Mouse (Mus musculus): ENCODE results near the gene Mrtfa.
A peak's percentile ranks its signal among the peaks of the same experiment; 100 is the strongest.

The Mrtfa gene

DNA sequence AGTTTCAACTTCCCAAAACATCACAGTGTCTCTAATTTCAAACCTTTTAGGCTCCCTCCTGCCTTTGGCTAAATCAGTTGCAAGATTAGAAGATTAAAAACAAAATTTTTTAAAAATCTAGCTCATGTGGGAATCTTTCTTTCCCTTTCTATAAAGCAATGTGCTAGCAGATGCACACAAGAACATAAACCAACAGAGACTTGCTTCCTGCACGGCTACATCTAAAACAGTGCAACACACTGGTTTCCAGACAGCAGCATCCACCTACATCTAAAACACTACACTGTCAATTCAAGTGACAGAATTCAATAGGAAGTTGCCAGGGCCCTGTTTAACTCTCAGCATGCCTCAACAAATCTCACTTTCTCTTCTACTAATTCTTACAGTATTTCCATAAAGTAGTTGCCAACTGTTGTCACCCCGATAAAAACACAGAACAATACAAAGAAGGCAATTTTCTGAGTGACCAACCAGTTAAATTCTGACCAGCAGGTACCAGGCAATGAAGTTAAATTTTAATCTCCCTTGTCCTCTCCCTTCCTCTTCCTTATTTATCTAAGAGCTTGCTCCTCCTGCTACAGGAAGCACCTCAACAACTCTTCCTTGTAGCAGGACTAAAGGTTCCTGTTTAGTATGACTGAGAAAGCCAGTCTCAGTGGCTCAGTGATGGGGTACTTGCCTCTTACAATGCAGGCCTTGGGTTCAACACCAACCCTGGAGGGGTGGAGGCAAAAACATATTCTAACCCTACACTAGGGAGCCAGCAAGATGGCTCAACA lies 35.5 kb downstream of the Mrtfa start:
- DNase-seq = no peak

GRCm38 (mm10) chr15:81141956-81142576 lies 48.5 kb downstream of the Mrtfa start:
- no peak for DNase-seq

DNA sequence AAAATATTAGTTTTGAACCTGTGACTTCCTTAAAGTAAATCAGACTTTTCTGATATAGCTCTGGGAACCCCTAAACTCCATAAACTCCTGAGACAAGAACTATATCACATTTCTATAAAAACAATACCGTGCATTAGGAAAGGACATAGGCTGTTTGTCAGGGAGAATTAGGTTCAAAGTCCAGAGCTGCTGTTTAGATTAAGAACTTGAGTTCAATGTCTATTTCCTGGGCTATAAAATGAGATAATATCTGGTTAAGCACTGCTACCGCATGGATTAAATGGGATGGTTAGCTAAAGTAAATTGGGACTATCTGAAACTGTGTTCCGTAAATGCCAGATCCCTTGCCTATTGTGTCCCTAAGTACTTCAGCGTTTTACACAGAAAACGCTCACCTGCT lies 50.6 kb downstream of the Mrtfa start:
- DNase-seq = no peak

GRCm38 (mm10) chr15:81137298-81137697 lies 53.3 kb downstream of the Mrtfa start:
- DNase-seq = no peak

GRCm38 (mm10) chr15:81133781-81134180 lies 56.8 kb downstream of the Mrtfa start:
- no peak for DNase-seq

GRCm38 (mm10) chr15:81131152-81131551 lies 59.4 kb downstream of the Mrtfa start:
- no peak for DNase-seq

DNA sequence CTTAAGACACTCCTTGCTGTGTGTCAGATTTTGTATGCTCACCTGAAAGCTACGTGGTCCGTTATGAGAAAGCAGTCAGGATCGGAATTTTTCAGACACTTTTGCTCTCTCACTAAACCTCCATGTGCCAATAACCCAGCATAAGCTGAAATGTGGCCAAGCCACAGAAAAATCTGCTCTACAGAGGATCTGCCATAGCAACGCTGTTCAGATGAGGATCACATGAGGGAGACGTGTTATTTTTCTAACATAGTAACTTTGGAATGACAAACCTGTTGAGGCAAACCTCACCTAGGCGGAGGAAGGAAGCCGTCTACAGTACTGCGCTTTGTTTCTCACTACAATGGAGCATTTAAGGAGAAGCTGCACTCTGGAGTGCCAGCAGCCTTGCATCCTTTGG lies 60.6 kb downstream of the Mrtfa start:
- no peak for DNase-seq

GRCm38 (mm10) chr15:81128155-81128838 lies 62.3 kb downstream of the Mrtfa start:
- no peak for DNase-seq

DNA sequence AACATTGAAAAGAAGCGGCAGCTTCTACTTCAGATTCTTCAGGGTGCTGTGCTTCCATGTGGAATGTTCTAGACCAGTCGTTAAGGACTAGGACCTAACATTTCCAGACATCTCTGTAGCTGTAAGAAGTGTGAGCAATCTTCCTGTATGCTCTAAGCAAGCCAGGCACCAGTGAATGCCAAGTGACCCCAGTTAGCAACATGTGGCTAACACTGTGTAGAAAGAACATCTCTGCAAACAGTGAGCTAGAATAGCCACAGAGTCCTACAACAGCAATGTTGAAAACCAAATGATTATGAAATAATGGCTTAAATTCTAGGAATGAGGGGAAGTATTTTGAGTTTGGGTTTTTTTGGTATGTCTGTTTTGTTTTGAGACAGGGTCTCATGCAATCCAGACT lies 66.3 kb downstream of the Mrtfa start:
- no peak for DNase-seq

- no peak for DNase-seq
These were observed 67.4 kb downstream of the Mrtfa start for GRCm38 (mm10) chr15:81123122-81123521.

DNA sequence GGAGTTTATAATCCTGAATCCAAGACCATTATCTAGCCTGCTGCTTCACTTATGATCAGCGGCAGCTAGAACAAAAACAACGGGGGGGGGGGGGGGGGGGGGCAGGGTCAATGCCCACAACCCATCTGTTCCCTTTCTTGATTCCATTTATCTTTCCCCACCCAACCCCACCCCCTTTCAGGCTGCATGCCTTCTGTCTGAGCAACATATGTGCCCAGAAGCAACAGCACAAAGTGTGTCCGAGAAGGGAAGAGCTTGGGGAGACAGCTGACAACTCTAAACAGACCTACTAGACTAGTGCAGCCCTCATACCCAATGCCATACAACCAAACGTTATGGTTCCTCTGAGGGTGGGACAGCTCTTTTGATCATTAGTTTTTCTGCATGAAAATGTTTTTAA lies 68.0 kb downstream of the Mrtfa start:
- DNase-seq = no peak

GRCm38 (mm10) chr15:81122078-81122477 lies 68.5 kb downstream of the Mrtfa start:
- no peak for DNase-seq

- DNase-seq = no peak
These were observed 69.6 kb downstream of the Mrtfa start for GRCm38 (mm10) chr15:81120946-81121345.

DNA sequence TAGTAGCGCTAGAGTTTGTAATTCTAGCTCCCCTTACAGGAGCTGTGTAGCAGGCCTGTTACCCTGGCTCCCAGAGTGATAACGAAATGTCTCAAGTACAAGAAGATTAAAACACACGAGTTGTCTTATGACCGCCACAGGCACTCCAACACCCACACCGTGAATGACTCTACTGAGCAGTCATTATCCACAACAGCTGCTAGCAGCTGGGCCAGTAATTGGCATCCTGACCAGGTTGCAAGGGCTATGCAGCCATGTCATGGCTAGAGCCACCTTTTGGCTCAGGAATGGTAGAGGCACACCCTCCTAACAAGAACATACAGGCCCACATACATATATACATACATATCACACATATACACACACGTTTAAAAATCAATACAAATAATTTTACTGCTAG lies 70.4 kb downstream of the Mrtfa start:
- no peak for DNase-seq

DNA sequence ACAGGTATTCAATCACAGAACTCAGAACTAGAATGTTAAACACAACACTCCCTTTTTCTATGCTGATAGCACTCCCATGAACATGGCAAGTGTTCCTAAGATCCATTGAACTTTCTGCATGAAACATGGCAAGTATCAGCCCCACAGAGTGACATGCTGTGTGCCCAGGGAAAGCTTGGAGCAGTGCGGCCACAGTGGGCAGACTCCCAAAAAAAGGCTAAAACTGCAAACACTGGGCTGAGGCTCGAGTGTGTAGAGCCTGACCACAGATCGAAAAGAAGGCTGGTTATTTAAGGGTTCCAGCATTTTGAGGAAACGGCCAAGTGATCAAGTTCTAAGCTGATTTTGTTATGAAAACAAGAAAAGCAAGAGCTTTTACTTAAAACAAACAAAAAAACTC lies 72.3 kb downstream of the Mrtfa start:
- peak; percentile 17 to 22 for DNase-seq

DNA sequence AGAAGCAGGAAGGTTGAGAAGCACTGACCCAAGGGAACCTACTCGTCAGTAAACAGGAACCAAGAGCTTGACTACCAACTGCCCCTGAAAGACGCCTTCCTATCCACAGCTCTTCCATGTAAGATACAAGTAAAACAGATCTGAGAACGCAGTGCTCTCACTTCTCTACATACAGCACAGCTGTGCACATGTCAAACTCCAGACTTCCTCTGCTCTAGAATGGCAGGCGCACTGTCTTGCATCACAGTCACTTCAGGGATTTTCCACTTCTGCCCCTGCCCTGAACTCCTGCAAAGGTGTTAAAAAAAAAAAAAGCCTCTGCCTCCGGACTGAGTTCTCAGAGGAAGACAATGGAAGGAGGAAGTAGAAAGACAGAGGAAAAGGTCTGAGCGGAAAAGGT lies 78.0 kb downstream of the Mrtfa start:
- no peak for DNase-seq

DNA sequence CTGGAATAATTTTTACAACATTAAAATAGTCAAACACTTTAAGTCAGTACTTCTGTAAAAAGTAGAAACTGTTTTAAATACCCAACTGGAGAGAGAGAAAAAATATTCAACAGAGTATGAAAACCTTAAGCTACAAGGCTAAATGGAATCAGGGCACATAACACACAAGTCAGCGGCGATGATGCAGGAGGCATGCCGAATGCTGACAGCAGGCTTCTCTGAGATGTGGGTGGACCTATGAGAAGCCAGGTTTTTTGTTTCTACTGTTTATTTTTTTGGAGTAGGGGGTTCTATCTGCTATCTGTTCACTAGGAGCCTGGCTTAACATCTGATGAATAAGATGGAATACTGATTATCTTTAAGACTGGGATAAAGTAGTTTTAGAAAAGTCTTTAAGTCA lies 80.2 kb downstream of the Mrtfa start:
- DNase-seq = no peak

GRCm38 (mm10) chr15:81105962-81106361 lies 84.6 kb downstream of the Mrtfa start:
- DNase-seq = no peak

- no peak for DNase-seq
These were observed 85.8 kb downstream of the Mrtfa start for GRCm38 (mm10) chr15:81104585-81105259.

- DNase-seq = no peak
These were observed 87.1 kb downstream of the Mrtfa start for GRCm38 (mm10) chr15:81103500-81103899.

GRCm38 (mm10) chr15:81102274-81102879 lies 88.2 kb downstream of the Mrtfa start:
- DNase-seq = no peak

DNA sequence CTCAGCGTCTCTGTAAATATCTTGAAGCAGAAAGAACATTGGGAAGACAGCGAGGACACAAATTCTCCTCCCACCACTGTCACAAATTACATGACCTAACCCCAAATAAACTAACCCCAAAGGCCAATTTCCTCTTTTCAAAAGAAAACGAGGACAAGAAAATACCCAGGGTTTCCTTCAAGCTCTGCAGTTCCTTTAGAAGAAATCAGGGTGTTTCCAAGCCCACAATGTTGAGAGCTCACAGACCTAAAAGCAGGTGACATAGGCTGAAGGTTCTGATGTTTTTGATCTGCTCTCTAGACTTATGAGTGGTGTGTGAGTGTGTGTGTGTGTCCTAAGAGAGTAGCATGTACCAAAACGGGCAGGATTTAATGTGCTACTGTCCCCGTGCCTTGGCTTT lies 89.2 kb downstream of the Mrtfa start:
- no peak for DNase-seq

DNA sequence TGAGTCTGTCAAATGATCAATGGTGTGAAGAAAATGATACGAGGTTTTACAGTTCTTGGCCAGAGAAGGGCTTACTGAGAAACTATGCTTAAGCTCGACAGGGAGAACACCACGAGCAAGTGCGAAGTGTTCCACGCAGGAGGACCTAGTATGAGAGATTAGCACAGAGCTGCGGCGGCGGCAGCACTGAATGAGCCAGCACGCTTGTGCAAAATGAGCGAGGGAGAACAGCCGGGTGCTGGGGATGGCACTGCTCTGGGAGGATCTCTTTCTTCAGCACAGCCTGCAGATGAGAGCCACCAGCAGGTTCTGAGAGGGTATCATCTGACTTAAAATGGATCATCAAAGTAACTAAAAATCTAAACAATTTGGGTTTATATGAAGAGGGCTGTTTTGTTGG lies 91.3 kb downstream of the Mrtfa start:
- DNase-seq = no peak
